Mouse (Mus musculus) thymus, adult 2 months (tissue): ENCODE data around the gene Camkk2.

Experiments used
- CTCF ChIP-seq: fragments of 200-500 bp; IDR thresholded peaks from 2 replicates; pipeline ENCODE4 v1.5.1; 2012; ENCODE audit warnings: mild to moderate bottlenecking, control low read depth, low read length, moderate library complexity, borderline replicate concordance; ENCODE audit not compliant: control insufficient read depth, poor library complexity, insufficient read depth; ENCODE audit errors: extremely low read depth
- POLR2A ChIP-seq: fragments of 200-500 bp; IDR thresholded peaks from 2 replicates; pipeline ENCODE4 v1.6.1; 2012; ENCODE audit warnings: mild to moderate bottlenecking, low read length, control low read depth, moderate library complexity; ENCODE audit not compliant: control insufficient read depth, poor library complexity, insufficient read depth; ENCODE audit errors: extremely low read depth

DNA sequence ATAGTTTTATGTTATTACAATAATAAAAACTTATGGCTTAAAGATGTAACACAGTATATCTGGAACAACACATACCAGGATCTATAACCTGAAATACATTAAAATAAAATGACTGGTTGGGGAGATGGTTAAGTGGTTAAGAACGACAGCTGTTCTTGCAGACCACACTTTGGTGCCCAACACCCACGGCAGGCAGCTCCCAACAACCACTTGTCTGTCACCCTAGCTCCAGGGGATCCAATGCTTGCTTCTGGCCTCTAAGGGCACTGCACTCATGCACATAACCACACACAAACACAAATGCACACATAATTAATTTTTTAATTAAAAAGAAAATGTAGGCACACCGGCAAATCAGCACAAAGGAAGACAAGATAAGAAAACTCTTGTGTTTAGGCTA is 33.5 kb upstream of the Camkk2 start:
- TF ChIP-seq CTCF, result no peak
- TF ChIP-seq POLR2A, result no peak
